Mouse (Mus musculus): ENCODE results near the gene Cdkn2aipnl.

Gene Cdkn2aipnl

GRCm38 (mm10) chr11:51946144-51946543 lies 21.3 kb upstream of the Cdkn2aipnl start:
- no peak for DNase-seq (ENCODE audit: low spot score)

GRCm38 (mm10) chr11:51949155-51949840 lies 18.2 kb upstream of the Cdkn2aipnl start:
- DNase-seq (ENCODE audit: low spot score), result no peak

GRCm38 (mm10) chr11:51949919-51950318 lies 17.5 kb upstream of the Cdkn2aipnl start:
- no peak for DNase-seq (ENCODE audit: low spot score)

- no peak for DNase-seq (ENCODE audit: low spot score)
Observed at GRCm38 (mm10) chr11:51951861-51952420, 15.5 kb upstream of the Cdkn2aipnl start.

GRCm38 (mm10) chr11:51956112-51956511 lies 11.3 kb upstream of the Cdkn2aipnl start:
- no peak for DNase-seq (ENCODE audit: low spot score)

- DNase-seq (ENCODE audit: low spot score), result no peak
Observed at GRCm38 (mm10) chr11:51957760-51958159, 9.7 kb upstream of the Cdkn2aipnl start.

GRCm38 (mm10) chr11:51959511-51959910 lies 8.0 kb upstream of the Cdkn2aipnl start:
- no peak for DNase-seq (ENCODE audit: low spot score)

- no peak for DNase-seq (ENCODE audit: low spot score)
Observed at GRCm38 (mm10) chr11:51960061-51960460, 7.4 kb upstream of the Cdkn2aipnl start.

- no peak for DNase-seq (ENCODE audit: low spot score)
Observed at GRCm38 (mm10) chr11:51960967-51961471, 6.4 kb upstream of the Cdkn2aipnl start.

- DNase-seq (ENCODE audit: low spot score), result no peak
Observed at GRCm38 (mm10) chr11:51961761-51962160, 5.7 kb upstream of the Cdkn2aipnl start.

GRCm38 (mm10) chr11:51962277-51962676 lies 5.2 kb upstream of the Cdkn2aipnl start:
- no peak for DNase-seq (ENCODE audit: low spot score)

- no peak for DNase-seq (ENCODE audit: low spot score)
Observed at GRCm38 (mm10) chr11:51966651-51967050, 810 bp upstream of the Cdkn2aipnl start.

- no peak for DNase-seq (ENCODE audit: low spot score)
Observed at GRCm38 (mm10) chr11:51968896-51969295, 1.4 kb downstream of the Cdkn2aipnl start.

- no peak for DNase-seq (ENCODE audit: low spot score)
Observed at GRCm38 (mm10) chr11:51969511-51969910, 2.0 kb downstream of the Cdkn2aipnl start.

GRCm38 (mm10) chr11:51971644-51972043 lies 4.2 kb downstream of the Cdkn2aipnl start:
- DNase-seq (ENCODE audit: low spot score), result no peak

- DNase-seq (ENCODE audit: low spot score), result peak; percentile 58
Observed at GRCm38 (mm10) chr11:51999611-52000289, 32.3 kb downstream of the Cdkn2aipnl start.

GRCm38 (mm10) chr11:52000290-52000962 lies 33.0 kb downstream of the Cdkn2aipnl start, which contains the start of gene Ube2b:
Gene Ube2b (minus strand): TSS chr11:52000762.
- peak; percentile 83 for DNase-seq (ENCODE audit: low spot score)

- no peak for DNase-seq (ENCODE audit: low spot score)
Observed at GRCm38 (mm10) chr11:52001341-52001740, 33.9 kb downstream of the Cdkn2aipnl start.

GRCm38 (mm10) chr11:52001861-52002260 lies 34.4 kb downstream of the Cdkn2aipnl start:
- DNase-seq (ENCODE audit: low spot score), result no peak

GRCm38 (mm10) chr11:52002842-52003504 lies 35.5 kb downstream of the Cdkn2aipnl start:
- no peak for DNase-seq (ENCODE audit: low spot score)

- no peak for DNase-seq (ENCODE audit: low spot score)
Observed at GRCm38 (mm10) chr11:52003505-52003771, 36.0 kb downstream of the Cdkn2aipnl start.
